Mouse (Mus musculus): ENCODE measurements around the gene Ccdc107.
"Not testable (repeated sequence)": the region's sequence is repeated elsewhere in the genome, so short reads cannot be mapped to it uniquely, and the experiment has no call there.

The Ccdc107 gene

GRCm38 (mm10) chr4:43485666-43486065 lies 7.0 kb upstream of the Ccdc107 start:
- DNase-seq (ENCODE audit: low spot score): not testable (repeated sequence)

- DNase-seq (ENCODE audit: low spot score): no peak
Observed at GRCm38 (mm10) chr4:43489611-43490010, 3.1 kb upstream of the Ccdc107 start.

- DNase-seq (ENCODE audit: low spot score): no peak
Observed at GRCm38 (mm10) chr4:43490801-43491200, 1.9 kb upstream of the Ccdc107 start.

- no peak for DNase-seq (ENCODE audit: low spot score)
Observed at GRCm38 (mm10) chr4:43492101-43492820, 439 bp upstream of the Ccdc107 start.

GRCm38 (mm10) chr4:43493186-43493845 lies 616 bp downstream of the Ccdc107 start:
- DNase-seq (ENCODE audit: low spot score): peak; percentile 97

- DNase-seq (ENCODE audit: low spot score): no peak
Observed at GRCm38 (mm10) chr4:43493846-43494240, 1.1 kb downstream of the Ccdc107 start.

- no peak for DNase-seq (ENCODE audit: low spot score)
Observed at GRCm38 (mm10) chr4:43496587-43496986, 3.9 kb downstream of the Ccdc107 start.

GRCm38 (mm10) chr4:43497405-43497804 lies 4.7 kb downstream of the Ccdc107 start:
- DNase-seq (ENCODE audit: low spot score): no peak

GRCm38 (mm10) chr4:43497946-43498345 lies 5.2 kb downstream of the Ccdc107 start:
- no peak for DNase-seq (ENCODE audit: low spot score)

- no peak for DNase-seq (ENCODE audit: low spot score)
Observed at GRCm38 (mm10) chr4:43498983-43499382, 6.3 kb downstream of the Ccdc107 start.

GRCm38 (mm10) chr4:43499407-43500333 lies 7.0 kb downstream of the Ccdc107 start, which contains the start of gene Arhgef39:
Gene Arhgef39 (minus strand): TSS chr4:43499695.
- DNase-seq (ENCODE audit: low spot score): peak; percentile 80

- DNase-seq (ENCODE audit: low spot score): no peak
Observed at GRCm38 (mm10) chr4:43503041-43503440, 10.3 kb downstream of the Ccdc107 start.

GRCm38 (mm10) chr4:43503506-43503905 lies 10.8 kb downstream of the Ccdc107 start:
- DNase-seq (ENCODE audit: low spot score): no peak

GRCm38 (mm10) chr4:43504269-43504668 lies 11.6 kb downstream of the Ccdc107 start:
- no peak for DNase-seq (ENCODE audit: low spot score)

GRCm38 (mm10) chr4:43506074-43506473 lies 13.4 kb downstream of the Ccdc107 start:
- DNase-seq (ENCODE audit: low spot score): no peak

- DNase-seq (ENCODE audit: low spot score): no peak
Observed at GRCm38 (mm10) chr4:43506536-43507185, 14.0 kb downstream of the Ccdc107 start, which contains the start of gene Car9. Gene Car9 (plus strand): TSS chr4:43506966.

- DNase-seq (ENCODE audit: low spot score): no peak
Observed at GRCm38 (mm10) chr4:43507938-43508665, 15.4 kb downstream of the Ccdc107 start.

- DNase-seq (ENCODE audit: low spot score): no peak
Observed at GRCm38 (mm10) chr4:43508666-43508997, 15.9 kb downstream of the Ccdc107 start.

- no peak for DNase-seq (ENCODE audit: low spot score)
Observed at GRCm38 (mm10) chr4:43509109-43509508, 16.4 kb downstream of the Ccdc107 start.

- no peak for DNase-seq (ENCODE audit: low spot score)
Observed at GRCm38 (mm10) chr4:43511675-43512454, 19.2 kb downstream of the Ccdc107 start.

Data from spleen, adult 12 weeks (tissue).